Mouse (Mus musculus) ES-E14 (cell line): ENCODE results near the gene Kcnc4.

Source experiments
- CHD2 ChIP-seq: IDR thresholded peaks from 2 replicates; pipeline ENCODE4 v1.6.1; 2014; ENCODE audit warnings: mild to moderate bottlenecking, low read depth, low read length, inconsistent platforms
- HCFC1 ChIP-seq: IDR thresholded peaks from 2 replicates; pipeline ENCODE4 v1.6.1; 2012; ENCODE audit warnings: low read length, inconsistent platforms, borderline replicate concordance; ENCODE audit not compliant: insufficient read depth
- MAFK ChIP-seq: IDR thresholded peaks from 2 replicates; pipeline ENCODE4 v1.6.1; 2014; ENCODE audit warnings: mild to moderate bottlenecking, low read depth, low read length, inconsistent platforms; ENCODE audit not compliant: insufficient read depth
- ZC3H11A ChIP-seq: IDR thresholded peaks from 2 replicates; pipeline ENCODE4 v1.6.1; 2012; ENCODE audit warnings: low read depth, mild to moderate bottlenecking, inconsistent platforms, low read length, borderline replicate concordance
- ZNF384 ChIP-seq: IDR thresholded peaks from 2 replicates; pipeline ENCODE4 v1.6.1; 2012; ENCODE audit warnings: low read depth, low read length, inconsistent platforms

DNA sequence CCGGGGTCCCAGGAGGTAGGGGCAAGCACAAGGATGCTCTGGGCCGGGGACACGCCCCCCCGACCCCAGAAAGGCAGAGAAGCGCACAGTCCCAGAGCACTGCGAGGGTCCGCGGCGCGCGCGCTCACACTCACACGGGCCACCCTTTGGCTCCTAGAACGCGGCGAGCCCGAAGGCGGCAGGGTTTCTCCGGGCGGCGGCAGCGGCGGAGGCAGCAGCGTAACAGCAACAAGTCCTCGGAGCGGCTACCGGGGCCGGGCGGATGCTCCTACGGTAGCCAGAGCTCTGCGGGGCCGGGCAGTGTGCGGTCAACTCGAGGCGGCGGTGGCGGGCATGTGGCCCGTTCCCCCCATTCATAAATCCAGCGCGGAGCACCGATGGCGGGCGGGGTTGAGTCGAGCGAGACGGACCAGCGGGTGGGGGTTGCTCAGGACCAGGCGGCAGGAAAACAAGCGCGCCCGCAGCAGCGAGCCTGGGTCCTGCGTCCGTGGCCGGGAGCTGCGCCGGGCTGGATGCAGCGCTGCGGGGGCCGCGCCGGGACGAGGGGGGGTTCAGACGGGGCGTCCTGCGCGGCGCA lies at the start of gene Kcnc4:
- no peak for TF ChIP-seq HCFC1
- TF ChIP-seq ZC3H11A: no peak
- TF ChIP-seq CHD2: no peak
- TF ChIP-seq ZNF384: no peak
- no peak for TF ChIP-seq MAFK
